Mouse (Mus musculus) neural tube, embryonic 15.5 days (tissue): ENCODE measurements at regions not wholly inside any gene's neighbourhood (a gene's known extent, or its start where the extent isn't known, plus 50 kb on each side); places are given as distances from the start of the nearest gene placed in this dataset.

ENCODE experiments used
- ATAC-seq: fragments of 200-750 bp; cut with Nextera tagmentation; 2 replicates; pipeline ENCODE4 v1.8.0; 2017; ENCODE audit warnings: mild to moderate bottlenecking, moderate TSS enrichment, moderate library complexity; ENCODE audit not compliant: low FRiP score
- H3K27ac ChIP-seq: fragments of 300-500 bp; sonication (generic); replicated peaks from 2 replicates; pipeline ENCODE4 v1.5.1; 2015; ENCODE audit warnings: mild to moderate bottlenecking, inconsistent platforms
- H3K27me3 ChIP-seq: fragments of 300-500 bp; sonication (generic); replicated peaks from 2 replicates; pipeline ENCODE4 v1.6.1; 2015; ENCODE audit warnings: inconsistent platforms
- H3K36me3 ChIP-seq: fragments of 300-500 bp; sonication (generic); 2 replicates; pipeline ENCODE4 v1.6.1; 2015; ENCODE audit warnings: inconsistent platforms
- H3K4me1 ChIP-seq: fragments of 300-500 bp; sonication (generic); 2 replicates; pipeline ENCODE4 v1.6.1; 2015; ENCODE audit warnings: inconsistent platforms
- H3K4me2 ChIP-seq: fragments of 300-500 bp; sonication (generic); 2 replicates; pipeline ENCODE4 v1.6.1; 2015; ENCODE audit warnings: inconsistent platforms, mild to moderate bottlenecking, moderate library complexity
- H3K4me3 ChIP-seq: fragments of 300-500 bp; sonication (generic); replicated peaks from 2 replicates; pipeline ENCODE4 v1.5.1; 2015; ENCODE audit warnings: mild to moderate bottlenecking, inconsistent platforms
- H3K9ac ChIP-seq: fragments of 300-500 bp; sonication (generic); replicated peaks from 2 replicates; pipeline ENCODE4 v1.6.1; 2015; ENCODE audit warnings: mild to moderate bottlenecking, inconsistent platforms
- H3K9me3 ChIP-seq: fragments of 300-500 bp; sonication (generic); replicated peaks from 2 replicates; pipeline ENCODE4 v1.6.1; 2016; ENCODE audit warnings: inconsistent platforms
- WGBS: fragments of 180-500 bp; shearing (Covaris S2); methylation state at CpG from one replicate; pipeline ENCODE4 v1.1.7; 2015; ENCODE audit warnings: mixed read lengths; 5-methylcytosine and 5-hydroxymethylcytosine counted together

DNA sequence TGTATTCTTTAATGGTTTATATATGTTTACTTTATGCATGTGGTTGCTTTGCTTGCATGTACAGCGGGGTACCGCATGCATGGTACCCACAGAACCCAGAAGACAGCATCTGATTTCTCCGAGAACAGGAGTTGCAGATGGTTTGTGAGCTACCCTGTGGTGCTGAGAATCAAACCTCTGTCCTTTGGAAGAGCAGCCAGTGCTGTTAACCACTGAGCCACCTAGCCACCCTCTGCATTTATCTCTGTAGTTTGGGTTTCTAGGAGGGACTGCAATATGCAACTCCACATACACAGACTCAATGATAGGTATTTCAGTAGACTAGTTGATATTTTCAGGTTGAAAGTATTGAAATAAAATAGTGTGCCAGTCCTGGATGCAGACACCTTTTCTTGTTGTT is 134.4 kb downstream of the Tex36 start:
- H3K27me3 ChIP-seq, result no peaks in the 10 kb centered on the region
- H3K4me1 ChIP-seq, result 0 out of 2 replicates have a peak, but pooled peaks cover 5% of the 10 kb centered on the region
- H3K4me3 ChIP-seq, result no peak overlapping the region
- WGBS, result 95% methylated on average over 3 of the region's 3 CpGs
- ATAC-seq, result no peak
- H3K27ac ChIP-seq, result no peak overlapping the region
- no peak overlapping the region for H3K4me2 ChIP-seq
- H3K9me3 ChIP-seq, result no peaks in the 10 kb centered on the region
- no peaks in the 10 kb centered on the region for H3K36me3 ChIP-seq
- H3K9ac ChIP-seq, result no peak overlapping the region

DNA sequence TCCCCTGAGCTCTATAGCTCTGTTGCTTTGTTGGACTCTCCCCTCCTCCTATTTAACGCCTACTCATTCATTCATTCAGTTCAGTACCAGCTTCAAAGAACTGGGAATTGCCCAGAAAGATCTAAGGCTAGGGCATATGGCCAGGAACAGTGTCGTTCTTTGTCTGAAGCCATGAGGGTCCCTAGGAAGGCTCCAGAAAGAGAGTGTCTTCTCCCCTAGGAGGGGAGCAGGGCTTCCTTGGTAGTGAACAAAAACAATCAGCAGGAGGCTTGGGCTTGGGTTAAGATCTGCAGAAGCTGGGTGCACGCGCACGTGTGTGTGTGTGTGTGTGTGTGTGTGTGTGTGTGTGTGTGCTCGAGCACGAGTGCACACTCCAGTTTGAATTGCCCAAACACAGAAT is 142.7 kb downstream of the Tex36 start:
- Histone ChIP-seq H3K9me3 (no peaks in the 10 kb centered on the region), H3K9ac (no peak overlapping the region), H3K27me3 (no peaks in the 10 kb centered on the region), H3K4me3 (no peak overlapping the region), H3K4me2 (no peak overlapping the region), H3K4me1 (peaks cover 11% of the 10 kb centered on the region), H3K27ac (no peak overlapping the region), H3K36me3 (no peaks in the 10 kb centered on the region)
- 54% methylated on average over 7 of the region's 7 CpGs for WGBS
- ATAC-seq, result no peak

DNA sequence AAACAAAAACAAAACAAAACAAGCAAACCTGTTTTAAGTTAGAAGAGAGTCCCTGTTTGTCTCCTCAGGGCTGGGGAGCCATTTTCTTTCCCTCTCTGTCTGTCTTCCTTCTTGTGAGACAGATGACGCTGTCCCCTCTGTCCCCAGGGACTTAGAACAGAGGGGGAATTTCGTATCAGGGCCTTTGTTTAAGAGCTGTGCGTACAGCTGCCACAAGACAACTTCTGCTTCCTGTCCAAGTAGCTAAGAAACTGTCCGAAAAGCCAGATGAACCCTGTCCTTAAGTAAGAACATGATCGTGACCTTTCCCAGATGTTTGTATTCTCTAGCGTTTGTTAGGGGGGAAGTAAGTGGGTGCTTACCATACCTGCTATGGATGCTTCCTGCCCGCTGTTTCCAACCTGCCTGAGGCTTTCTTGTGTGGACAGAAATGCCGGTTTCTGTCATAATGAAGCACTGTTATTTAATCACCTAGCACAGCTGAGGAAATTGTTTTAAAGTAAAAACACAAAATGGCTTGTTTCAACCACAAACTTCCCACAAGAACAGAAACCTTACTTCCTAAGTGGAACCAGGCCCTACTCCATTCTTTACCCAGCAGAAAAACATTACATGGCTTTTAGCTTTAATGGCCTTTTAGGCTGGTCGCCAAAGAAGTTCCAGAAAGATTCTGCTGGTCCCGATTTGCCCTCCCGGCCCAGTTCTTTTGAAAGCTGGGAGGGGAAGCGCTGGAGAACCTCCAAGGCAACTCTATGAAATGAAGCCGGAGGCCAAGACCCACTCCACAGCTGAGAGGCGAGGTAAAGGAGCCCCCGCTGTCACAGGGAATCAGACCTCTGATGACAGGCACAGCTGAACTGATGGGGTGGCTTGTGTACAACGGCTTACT is 144.3 kb downstream of the Tex36 start:
- Histone ChIP-seq H3K36me3 (no peaks in the 10 kb centered on the region), H3K27ac (peak overlapping the region; percentile 25), H3K4me3 (no peak overlapping the region), H3K4me2 (no peak overlapping the region), H3K9me3 (no peaks in the 10 kb centered on the region), H3K27me3 (no peaks in the 10 kb centered on the region), H3K4me1 (peaks cover 11% of the 10 kb centered on the region), H3K9ac (no peak overlapping the region)
- ATAC-seq, result no peak
- WGBS, result 50% methylated on average over 16 of the region's 16 CpGs

DNA sequence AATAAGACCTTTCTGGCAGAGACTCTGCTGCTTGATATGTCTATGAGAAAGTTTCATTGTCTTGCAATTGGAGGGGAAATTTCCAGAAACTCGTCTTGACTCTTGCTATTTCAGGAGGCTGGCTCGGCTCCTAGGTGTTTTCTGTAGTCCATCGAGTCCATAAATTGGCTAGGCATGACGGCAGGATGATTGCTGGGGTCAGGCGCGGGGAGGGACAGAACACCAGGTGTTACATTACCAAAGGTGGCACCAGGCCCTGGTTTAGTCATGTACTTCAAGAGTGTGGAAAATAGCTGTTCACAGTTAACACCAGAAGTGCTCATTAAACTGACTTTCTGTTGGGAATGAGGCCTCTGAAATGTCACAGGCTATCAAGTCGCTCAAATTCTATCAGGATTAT is 151.7 kb downstream of the Tex36 start:
- Histone ChIP-seq H3K4me1 (no peaks in the 10 kb centered on the region), H3K4me3 (no peak overlapping the region), H3K9ac (no peak overlapping the region), H3K27ac (no peak overlapping the region), H3K9me3 (no peaks in the 10 kb centered on the region), H3K36me3 (no peaks in the 10 kb centered on the region), H3K4me2 (no peak overlapping the region), H3K27me3 (no peaks in the 10 kb centered on the region)
- WGBS, result 83% methylated on average over 7 of the region's 7 CpGs
- no peak for ATAC-seq

DNA sequence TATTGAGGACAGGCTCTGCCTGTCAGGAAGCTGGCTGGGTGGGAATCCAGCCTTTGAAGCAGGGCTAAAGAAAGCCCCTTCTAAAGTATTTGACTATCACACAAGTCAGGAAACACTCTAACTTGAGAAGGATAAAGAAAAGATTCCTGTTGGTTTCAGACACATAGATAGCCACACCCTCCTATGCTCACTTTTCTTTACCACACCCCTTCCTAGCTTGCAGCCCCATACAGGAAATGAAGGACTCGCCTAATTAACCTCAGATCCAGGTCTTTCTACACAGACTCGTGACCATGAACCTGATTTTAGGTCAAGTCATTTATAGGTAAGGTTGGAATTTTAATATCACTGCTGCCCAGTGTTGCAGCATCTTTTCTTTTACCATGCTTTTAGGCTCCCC is 154.9 kb downstream of the Tex36 start:
- no peak overlapping the region for H3K27ac ChIP-seq
- no peak overlapping the region for H3K4me2 ChIP-seq

DNA sequence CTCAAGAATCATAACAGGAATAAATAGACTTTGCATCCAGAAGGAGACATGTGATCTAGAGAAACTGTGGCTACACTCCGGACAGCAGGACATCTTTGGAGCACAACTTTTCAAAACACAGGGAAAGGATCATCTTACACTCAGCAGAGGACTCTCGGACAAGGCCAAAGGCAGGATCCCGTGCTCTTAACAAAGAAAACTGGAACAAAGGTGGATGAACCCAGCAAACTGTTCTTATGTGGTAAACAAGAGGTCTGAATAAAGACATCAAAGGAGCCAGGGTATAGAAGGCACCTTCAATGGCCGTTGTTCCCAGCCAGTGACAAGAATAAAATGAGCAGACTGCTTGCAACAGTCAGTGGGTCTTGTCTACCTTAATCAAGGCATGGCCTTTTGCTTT is 160.3 kb downstream of the Tex36 start:
- 18% methylated on average over 4 of the region's 4 CpGs for WGBS
- Histone ChIP-seq H3K27ac (no peak overlapping the region), H3K9ac (no peak overlapping the region)

More for the DNA sequence above, 154.9 kb downstream of the Tex36 start:
- Histone ChIP-seq H3K9ac (no peak overlapping the region), H3K4me3 (no peak overlapping the region), H3K9me3 (no peaks in the 10 kb centered on the region), H3K27me3 (no peaks in the 10 kb centered on the region), H3K4me1 (no peaks in the 10 kb centered on the region), H3K36me3 (no peaks in the 10 kb centered on the region)
- WGBS, result 50% methylated on average over 2 of the region's 2 CpGs
- ATAC-seq, result no peak

DNA sequence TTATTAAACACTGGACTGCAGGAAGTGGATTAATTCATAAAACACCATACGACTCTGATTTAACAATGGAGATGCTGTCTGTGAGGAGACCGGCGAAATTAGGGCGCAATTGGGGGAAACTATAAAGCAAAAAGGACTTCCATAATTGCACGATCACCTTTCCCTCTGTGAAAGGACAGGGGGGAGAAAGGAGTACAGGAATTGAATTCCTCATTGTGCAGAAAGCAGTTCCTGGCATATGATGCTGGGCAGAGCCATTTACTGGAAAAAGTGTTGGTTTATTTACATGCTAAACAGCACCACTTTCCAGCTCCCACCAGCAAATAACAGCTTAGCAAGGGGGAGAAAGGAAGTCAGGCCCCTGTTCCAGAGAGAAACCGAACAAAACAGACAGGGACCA is 160.8 kb downstream of the Tex36 start:
- no peaks in the 10 kb centered on the region for H3K27me3 ChIP-seq
- no peak for ATAC-seq
- H3K4me3 ChIP-seq, result no peak overlapping the region
- no peaks in the 10 kb centered on the region for H3K9me3 ChIP-seq
- 0 out of 2 replicates have a peak overlapping the region, but pooled peaks have one; percentile 5 for H3K27ac ChIP-seq
- no peak overlapping the region for H3K9ac ChIP-seq
- peaks cover 26% of the 10 kb centered on the region for H3K4me1 ChIP-seq
- 34% methylated on average over 6 of the region's 6 CpGs for WGBS
- peak overlapping the region; percentile 33; the same call in 1 of the 2 replicates for H3K4me2 ChIP-seq
- H3K36me3 ChIP-seq, result no peaks in the 10 kb centered on the region

More for the DNA sequence above, 160.3 kb downstream of the Tex36 start:
- Histone ChIP-seq H3K4me3 (no peak overlapping the region), H3K9me3 (no peaks in the 10 kb centered on the region), H3K27me3 (no peaks in the 10 kb centered on the region), H3K4me2 (no peak overlapping the region), H3K4me1 (peaks cover 26% of the 10 kb centered on the region), H3K36me3 (no peaks in the 10 kb centered on the region)
- no peak for ATAC-seq

DNA sequence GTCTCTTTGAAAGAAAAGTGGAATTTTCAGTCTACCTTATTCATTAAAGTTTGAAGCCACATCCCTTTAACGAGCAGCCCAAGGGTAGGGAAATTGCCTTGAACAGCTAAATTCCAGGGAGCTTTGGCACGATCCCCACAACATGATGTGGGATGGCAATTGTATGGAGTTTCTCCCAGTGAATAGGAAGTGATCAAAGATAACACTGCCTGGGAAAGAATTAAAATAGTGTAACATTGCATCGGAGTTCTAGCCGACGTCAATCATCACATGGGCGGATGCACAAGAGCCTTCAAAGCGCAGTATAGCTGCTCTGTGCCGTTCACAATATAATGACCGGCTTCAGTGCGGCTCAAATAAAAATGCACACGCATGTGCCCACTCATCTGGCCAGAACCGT is 161.2 kb downstream of the Tex36 start:
- no peak overlapping the region for H3K4me3 ChIP-seq
- 31% methylated on average over 12 of the region's 12 CpGs for WGBS
- no peaks in the 10 kb centered on the region for H3K27me3 ChIP-seq
- H3K27ac ChIP-seq, result 0 out of 2 replicates have a peak overlapping the region, but pooled peaks have one; percentile 5
- H3K4me1 ChIP-seq, result peaks cover 26% of the 10 kb centered on the region
- no peak overlapping the region for H3K9ac ChIP-seq
- peak overlapping the region; percentile 33 for H3K4me2 ChIP-seq
- no peak for ATAC-seq
- no peaks in the 10 kb centered on the region for H3K36me3 ChIP-seq
- no peaks in the 10 kb centered on the region for H3K9me3 ChIP-seq

DNA sequence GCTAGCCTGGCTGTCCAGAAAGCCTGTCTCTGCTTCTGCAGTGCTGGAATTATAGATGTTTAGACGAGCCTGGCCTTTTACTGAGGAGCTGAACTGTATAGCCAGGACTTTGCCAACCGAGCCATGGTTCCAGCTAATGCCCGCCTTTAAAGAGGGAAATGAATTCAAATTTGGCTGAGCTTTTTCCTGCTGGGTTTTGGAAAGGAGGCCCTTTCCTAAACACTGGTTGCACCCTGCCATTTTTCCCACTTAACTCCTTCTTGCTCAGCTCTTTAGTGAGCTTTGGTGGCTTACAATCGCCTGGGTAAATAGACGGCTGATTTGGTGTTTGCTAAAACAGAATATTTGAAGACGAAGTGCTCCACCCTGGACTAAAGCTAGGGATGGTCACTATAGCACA is 161.9 kb downstream of the Tex36 start:
- no peak overlapping the region for H3K4me2 ChIP-seq
- 68% methylated on average over 6 of the region's 6 CpGs for WGBS
- H3K4me1 ChIP-seq, result peaks cover 26% of the 10 kb centered on the region
- ATAC-seq, result no peak
- no peak overlapping the region for H3K4me3 ChIP-seq
- no peaks in the 10 kb centered on the region for H3K9me3 ChIP-seq
- H3K9ac ChIP-seq, result no peak overlapping the region
- no peaks in the 10 kb centered on the region for H3K36me3 ChIP-seq
- H3K27ac ChIP-seq, result no peak overlapping the region
- H3K27me3 ChIP-seq, result no peaks in the 10 kb centered on the region

DNA sequence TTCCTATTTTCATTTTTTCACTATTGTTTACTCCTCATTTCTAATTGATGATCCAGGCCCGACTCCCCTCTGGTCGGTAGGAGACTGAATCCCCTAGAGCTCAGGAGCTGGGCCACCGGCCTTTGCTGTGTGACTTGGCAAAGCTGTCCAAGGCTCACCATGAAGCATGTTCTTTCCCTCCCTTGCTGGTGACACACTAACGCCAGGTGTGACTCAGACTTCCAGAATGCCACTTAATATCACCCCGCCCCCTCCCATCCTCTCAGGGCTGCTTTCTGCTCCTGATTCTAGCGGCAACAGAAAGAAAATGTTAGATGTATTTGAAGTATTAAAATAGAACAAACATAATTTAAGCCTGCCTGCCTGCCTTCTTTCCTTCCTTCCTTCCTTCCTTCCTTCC is 163.3 kb downstream of the Tex36 start:
- Histone ChIP-seq H3K4me1 (peaks cover 26% of the 10 kb centered on the region), H3K27me3 (no peaks in the 10 kb centered on the region), H3K36me3 (no peaks in the 10 kb centered on the region), H3K27ac (no peak overlapping the region), H3K4me3 (no peak overlapping the region), H3K9ac (no peak overlapping the region), H3K4me2 (no peak overlapping the region), H3K9me3 (no peaks in the 10 kb centered on the region)
- no peak for ATAC-seq
- 59% methylated on average over 6 of the region's 6 CpGs for WGBS

DNA sequence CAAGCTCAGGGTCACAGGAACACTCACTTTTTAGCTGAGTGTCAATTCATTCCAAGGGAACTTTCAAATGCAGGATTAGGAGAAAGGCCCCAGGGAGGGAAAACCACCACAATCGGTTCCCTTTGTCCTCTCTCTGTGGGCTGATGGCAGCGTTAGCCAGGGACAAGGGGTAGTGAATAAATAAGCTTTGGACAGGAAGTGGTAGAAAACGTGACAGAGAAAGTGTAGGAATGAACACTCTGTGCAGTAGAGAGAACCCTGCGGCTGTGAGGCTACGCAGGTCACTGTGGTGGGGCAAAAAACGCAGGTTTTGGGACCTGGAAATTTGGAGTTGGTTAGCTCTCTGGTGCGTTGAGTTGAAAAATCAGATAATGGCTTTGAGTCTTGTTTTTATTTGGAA is 164.1 kb downstream of the Tex36 start:
- H3K9ac ChIP-seq, result no peak overlapping the region
- H3K4me2 ChIP-seq, result no peak overlapping the region
- no peaks in the 10 kb centered on the region for H3K27me3 ChIP-seq
- H3K36me3 ChIP-seq, result no peaks in the 10 kb centered on the region
- 25% methylated on average over 7 of the region's 7 CpGs for WGBS
- H3K9me3 ChIP-seq, result no peaks in the 10 kb centered on the region
- H3K4me3 ChIP-seq, result no peak overlapping the region
- peaks cover 26% of the 10 kb centered on the region for H3K4me1 ChIP-seq
- H3K27ac ChIP-seq, result no peak overlapping the region
- ATAC-seq, result no peak

DNA sequence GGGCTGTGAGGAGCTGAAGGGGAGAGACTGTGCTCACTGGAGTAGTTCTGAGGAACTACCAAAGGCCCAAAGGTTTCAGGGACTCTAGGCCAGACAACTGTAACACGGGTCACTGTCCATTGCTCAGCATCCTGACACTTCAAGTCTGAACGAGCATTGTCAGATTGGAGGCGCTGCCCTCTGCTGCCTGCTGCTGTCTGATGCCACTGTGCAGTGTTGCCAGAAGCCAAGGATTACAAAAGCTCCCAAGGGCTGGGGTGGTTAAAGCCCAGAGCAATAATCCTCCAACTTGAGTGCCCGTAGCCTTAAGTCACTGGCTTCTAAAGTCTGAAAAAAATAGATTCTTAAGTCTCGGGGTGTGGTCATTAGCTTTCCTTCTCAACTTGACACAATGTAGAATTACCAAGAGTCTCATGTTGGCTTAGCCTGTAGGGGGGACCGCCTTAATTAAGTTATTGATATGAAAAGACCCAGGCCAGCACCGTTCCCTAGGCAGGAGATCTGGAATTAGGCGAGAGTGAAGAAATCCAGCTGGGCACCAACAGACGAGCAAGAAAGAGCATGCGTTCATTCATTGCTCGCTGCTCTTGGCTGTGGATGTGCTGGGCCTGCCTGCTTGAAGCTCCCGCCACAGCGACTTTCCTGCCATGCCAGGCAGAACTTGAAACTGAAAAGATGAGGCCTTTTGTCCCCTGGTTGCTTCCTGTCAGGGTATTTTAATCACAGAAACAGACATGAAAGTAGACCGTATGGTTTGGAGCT is 166.2 kb downstream of the Tex36 start:
- H3K4me1 ChIP-seq, result peaks cover 13% of the 10 kb centered on the region
- H3K9me3 ChIP-seq, result no peaks in the 10 kb centered on the region
- H3K27ac ChIP-seq, result no peak overlapping the region
- no peak for ATAC-seq
- no peaks in the 10 kb centered on the region for H3K27me3 ChIP-seq
- H3K4me2 ChIP-seq, result no peak overlapping the region
- no peak overlapping the region for H3K9ac ChIP-seq
- no peak overlapping the region for H3K4me3 ChIP-seq
- H3K36me3 ChIP-seq, result no peaks in the 10 kb centered on the region
- 70% methylated on average over 14 of the region's 14 CpGs for WGBS
